In the genomic region with DNA sequence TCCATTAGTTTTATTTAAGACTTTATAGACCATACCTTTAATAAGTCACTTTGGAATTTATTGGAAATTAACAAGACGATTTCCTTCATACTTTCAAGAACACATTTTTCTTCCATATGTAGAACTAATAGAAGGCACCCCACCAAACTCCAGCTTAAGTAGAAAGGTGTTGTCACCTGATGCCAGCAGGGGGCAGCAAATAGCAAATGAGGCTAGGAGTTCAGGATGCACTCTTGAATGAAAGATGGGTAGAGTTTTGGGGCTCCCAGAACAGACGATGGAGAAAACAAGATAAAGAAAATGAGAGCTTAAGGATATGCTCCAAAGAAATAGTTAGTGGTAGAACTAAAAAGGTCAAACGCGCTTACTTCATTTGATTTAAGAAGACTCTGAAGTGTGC, we compare ENCODE assay signal across 8 mouse cellular contexts.
DNase-seq lines count a peak whose midpoint lies in the region; ATAC-seq and TF ChIP-seq lines count a peak whose summit lies in the region.

No protein-coding gene starts in this region.

- H3K9ac ChIP-seq in hindbrain, postnatal 0 days (replicated peaks; ENCODE audit: low read length): no peak overlapping the region
- no peak overlapping the region for H3K9ac ChIP-seq in limb, embryonic 11.5 days (ENCODE audit: low read length)

- ATAC-seq in hindbrain, postnatal 0 days: no peak
- no peak for ATAC-seq in limb, embryonic 11.5 days (ENCODE audit: insufficient number of reproducible peaks, low FRiP score, low TSS enrichment, low read depth)

- H3K27me3 ChIP-seq in hindbrain, postnatal 0 days (ENCODE audit: insufficient read depth, low read length): no peaks in the 10 kb centered on the region
- no peaks in the 10 kb centered on the region for H3K27me3 ChIP-seq in limb, embryonic 11.5 days (ENCODE audit: control insufficient read depth, insufficient read depth, low read length)

- no peaks in the 10 kb centered on the region for H3K4me1 ChIP-seq in hindbrain, postnatal 0 days (ENCODE audit: insufficient read depth, low read length)
- H3K4me1 ChIP-seq in limb, embryonic 11.5 days (ENCODE audit: control insufficient read depth, insufficient read depth, low read length): no peaks in the 10 kb centered on the region

- intact Hi-C loops in gastrocnemius, postnatal 36 days (cut with DNase I): no loop called here

- H3K9me3 ChIP-seq in hindbrain, postnatal 0 days (ENCODE audit: low read length): no peaks in the 10 kb centered on the region
- no peaks in the 10 kb centered on the region for H3K9me3 ChIP-seq in limb, embryonic 11.5 days (ENCODE audit: control insufficient read depth, low read length)

- H3K4me3 ChIP-seq in hindbrain, postnatal 0 days (ENCODE audit: low read length): no peak overlapping the region
- no peak overlapping the region for H3K4me3 ChIP-seq in limb, embryonic 11.5 days (ENCODE audit: low read depth, low read length)

- peak; percentile 68 for TF ChIP-seq CTCF in hindbrain, postnatal 0 days (IDR thresholded peaks at IDR 0.05; ENCODE audit: low read depth)

- H3K27ac ChIP-seq in hindbrain, postnatal 0 days: no peak overlapping the region
- no peak overlapping the region for H3K27ac ChIP-seq in limb, embryonic 11.5 days (replicated peaks; ENCODE audit: low read depth, low read length)

- 50% methylated on average over 4 of the region's 4 CpGs for WGBS in hindbrain, postnatal 0 days
- WGBS in limb, embryonic 11.5 days: 56% methylated on average over 4 of the region's 4 CpGs

- H3K4me2 ChIP-seq in hindbrain, postnatal 0 days (ENCODE audit: low read depth, low read length): no peak overlapping the region
- H3K4me2 ChIP-seq in limb, embryonic 11.5 days (ENCODE audit: low read depth, severe bottlenecking): no peak overlapping the region

- no peaks in the 10 kb centered on the region for H3K36me3 ChIP-seq in hindbrain, postnatal 0 days (ENCODE audit: insufficient read depth, low read length)
- H3K36me3 ChIP-seq in limb, embryonic 11.5 days (ENCODE audit: control insufficient read depth, insufficient read depth, low read length): no peaks in the 10 kb centered on the region

- peak; percentile 4 for DNase-seq in gastrocnemius, adult 18-20 months (ENCODE audit: low spot score)
- DNase-seq in gastrocnemius, postnatal 36 days: no peak
- peak; percentile 36 for DNase-seq in thymus, postnatal 4 days
- DNase-seq in thymus, postnatal 10 days (ENCODE audit: low spot score in 2 of 2): no peak
- DNase-seq in cerebellum, postnatal 4 days (ENCODE audit: low spot score in 2 of 2): peak; percentile 26 to 46
- peak; percentile 70 for DNase-seq in hindbrain, postnatal 0 days (ENCODE audit: low spot score)
- peak; percentile 74 for DNase-seq in limb, embryonic 11.5 days (ENCODE audit: low spot score)
- DNase-seq in telencephalon, adult 2 months (ENCODE audit: low read depth, low spot score): peak; percentile 51

Comparison
In these comparisons a context has a peak if more than half of its experiments do, and no peak if none do; other contexts are left out.
1. DNase-seq: peak in gastrocnemius, adult 18-20 months (single experiment), thymus, postnatal 4 days (single experiment), cerebellum, postnatal 4 days (2 of 2), hindbrain, postnatal 0 days (single experiment), limb, embryonic 11.5 days (single experiment) and telencephalon, adult 2 months (single experiment); none in gastrocnemius, postnatal 36 days (0 of 2) and thymus, postnatal 10 days (0 of 2).